Mouse (Mus musculus): ENCODE measurements around the gene Fah.

The Fah gene

DNA sequence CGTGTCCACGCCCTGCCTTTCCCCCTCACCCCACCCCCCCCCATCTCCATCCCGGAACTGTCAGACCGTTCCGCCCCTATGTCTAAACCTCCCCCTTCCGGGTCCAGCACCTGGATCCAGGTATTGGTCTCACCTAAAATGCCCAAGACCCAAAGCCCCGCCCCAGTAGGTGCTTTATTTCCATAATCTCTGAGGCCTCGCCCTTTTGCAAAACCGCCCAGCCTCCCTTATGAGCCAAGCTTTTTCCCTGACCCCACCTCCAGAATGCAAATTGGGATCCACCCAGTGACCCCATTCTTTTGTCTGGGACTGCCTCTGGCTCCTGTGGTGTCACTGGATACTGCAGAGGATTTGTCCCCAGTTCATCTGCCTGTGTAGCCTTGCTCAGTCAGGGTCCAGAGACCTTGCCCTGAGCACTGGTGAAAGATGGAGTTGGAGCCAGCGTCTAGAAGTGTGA, at the start of gene Fah:
Gene Fah (minus strand): TSS at position 430 of the 457 bp plus-strand sequence.
- peak; percentile 35 for DNase-seq (ENCODE audit: low read depth, low spot score)

DNA sequence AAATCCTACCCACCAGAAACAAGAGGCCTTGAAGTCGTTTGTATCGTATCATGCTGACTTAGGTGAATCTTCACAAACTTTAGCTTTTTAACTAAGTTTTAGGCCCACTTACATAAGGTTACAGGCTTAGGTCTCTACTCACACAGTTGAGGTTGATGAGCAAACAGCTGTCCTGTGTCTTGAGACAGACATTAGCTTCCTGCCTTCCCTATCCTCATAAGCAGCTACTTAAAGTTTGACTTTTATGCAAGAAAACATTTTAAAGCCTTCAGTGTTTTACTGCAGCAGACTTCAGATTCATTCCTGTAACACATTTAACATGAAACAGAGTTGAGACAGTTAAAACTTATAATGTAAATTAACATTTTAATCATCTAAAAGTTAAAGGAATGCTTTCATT, 46.2 kb upstream of the Fah start:
- DNase-seq (ENCODE audit: low read depth, low spot score): no peak

DNA sequence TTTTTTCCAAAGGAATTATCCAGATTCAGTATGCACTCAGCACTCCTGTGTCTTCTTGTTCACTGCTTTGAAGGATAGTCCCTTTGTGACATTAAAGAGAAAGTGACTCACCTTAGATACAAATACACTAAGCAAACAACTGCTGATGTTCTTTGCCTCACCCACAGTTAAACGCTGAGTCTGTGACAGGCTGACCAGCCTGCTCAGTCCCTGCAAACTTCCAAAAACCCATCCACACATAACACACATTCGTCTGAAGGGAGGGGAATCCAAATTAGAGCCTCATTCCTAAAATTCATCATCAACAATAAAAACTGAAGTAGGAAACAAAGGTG, 45.4 kb upstream of the Fah start:
- DNase-seq (ENCODE audit: low read depth, low spot score): no peak

DNA sequence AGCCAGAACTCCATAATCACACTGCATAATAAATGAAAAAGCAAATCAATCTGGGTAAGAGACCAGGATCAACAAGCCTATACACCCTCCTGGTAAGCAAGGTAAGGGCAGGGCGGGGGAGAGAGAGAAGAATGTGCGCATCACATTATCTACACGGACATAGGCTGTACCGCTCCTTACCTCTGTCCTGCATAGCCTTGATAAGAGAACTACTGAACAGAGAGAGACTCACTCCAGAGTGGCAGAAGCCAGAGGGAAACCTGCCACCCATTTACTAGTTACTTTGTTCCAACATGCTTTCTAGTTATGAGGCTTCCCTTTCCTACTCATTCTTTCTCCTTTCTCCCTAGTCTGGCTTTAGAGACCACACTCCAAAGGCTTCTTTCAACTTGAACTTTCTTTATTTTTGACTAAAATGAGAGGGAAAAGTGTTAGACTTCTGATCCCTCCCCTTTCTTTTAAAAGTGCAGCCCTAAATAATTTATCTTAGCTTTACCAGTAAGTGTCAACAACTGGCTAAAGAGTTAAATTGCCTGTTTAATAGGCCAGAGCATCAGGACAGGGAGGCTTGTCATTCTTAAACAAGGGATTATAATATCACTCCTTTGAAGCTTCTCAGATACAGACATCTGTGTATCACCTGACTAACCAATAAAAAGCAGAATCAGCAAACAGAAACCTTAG, 44.9 kb upstream of the Fah start:
- no peak for DNase-seq (ENCODE audit: low read depth, low spot score)

DNA sequence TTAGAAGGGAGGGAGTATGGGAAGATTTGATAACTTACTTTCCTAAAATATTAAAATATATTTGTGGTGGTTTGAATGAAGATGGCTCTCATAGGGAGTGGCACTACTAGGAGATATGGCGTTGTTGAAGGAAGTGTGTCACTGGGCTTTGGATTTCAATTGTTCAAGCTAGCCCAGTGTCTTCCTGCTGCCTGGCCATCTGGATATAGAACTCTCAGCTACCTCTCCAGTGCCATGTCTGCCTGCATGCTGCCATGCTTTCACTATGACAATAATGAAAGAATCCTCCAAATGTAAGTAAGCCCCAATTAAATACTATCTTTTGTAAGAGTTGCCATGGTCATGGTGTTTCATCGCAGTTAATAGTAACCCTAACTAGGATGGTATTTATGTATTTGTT, 42.5 kb upstream of the Fah start:
- no peak for DNase-seq (ENCODE audit: low read depth, low spot score)

DNA sequence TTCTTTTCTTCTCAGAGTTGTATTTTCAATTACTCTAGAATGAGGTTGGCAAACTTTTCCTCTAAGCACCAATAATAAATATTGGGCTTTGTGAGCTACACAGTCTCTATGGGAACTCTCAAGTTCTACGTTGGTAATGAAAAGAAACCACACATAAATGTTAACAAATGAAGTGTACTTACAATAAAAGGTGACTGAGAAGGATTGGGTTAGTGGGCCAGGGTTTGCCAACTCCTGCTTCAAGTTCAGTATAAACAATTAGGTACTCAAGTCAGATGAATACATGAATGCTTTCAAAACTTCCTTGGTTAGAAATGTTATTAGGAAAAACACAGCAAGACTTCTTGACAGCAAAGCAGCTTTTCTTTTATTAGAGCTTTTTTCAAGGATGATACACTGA, 39.7 kb upstream of the Fah start:
- DNase-seq (ENCODE audit: low read depth, low spot score): no peak

DNA sequence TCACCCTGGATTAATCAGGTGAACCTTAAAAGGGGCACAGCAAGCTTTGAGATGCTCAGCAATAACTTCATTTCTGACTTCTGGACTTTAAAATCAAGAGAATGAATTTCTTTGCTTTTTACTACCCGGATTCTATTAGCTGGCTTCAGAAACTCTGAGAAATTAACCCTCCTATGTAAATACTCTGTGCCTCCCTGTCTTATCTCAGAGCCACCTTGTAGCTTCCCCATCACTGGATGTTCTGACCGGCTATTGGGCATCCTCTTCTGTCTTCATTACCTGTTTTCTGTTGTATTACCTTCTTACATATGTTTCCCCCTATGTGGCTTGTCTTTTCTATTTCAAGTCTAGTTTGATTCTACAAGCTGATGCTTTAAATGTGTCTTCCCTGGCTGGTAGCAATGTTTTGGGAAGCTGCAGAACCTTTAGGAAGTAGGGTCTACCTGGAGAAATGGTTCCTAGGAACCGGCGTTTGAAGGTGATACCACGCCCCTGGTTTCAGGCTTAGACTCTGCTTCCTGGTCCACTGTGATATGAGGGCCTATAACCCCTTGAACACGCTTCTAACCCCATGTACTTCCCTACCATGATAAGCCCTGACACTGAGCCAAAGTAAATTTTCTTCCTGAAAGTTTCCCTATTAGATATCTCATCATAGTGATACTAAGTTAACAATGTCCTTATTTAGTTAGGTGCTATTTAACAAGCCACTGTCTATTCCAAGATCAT, 36.9 kb upstream of the Fah start:
- DNase-seq (ENCODE audit: low read depth, low spot score): no peak

DNA sequence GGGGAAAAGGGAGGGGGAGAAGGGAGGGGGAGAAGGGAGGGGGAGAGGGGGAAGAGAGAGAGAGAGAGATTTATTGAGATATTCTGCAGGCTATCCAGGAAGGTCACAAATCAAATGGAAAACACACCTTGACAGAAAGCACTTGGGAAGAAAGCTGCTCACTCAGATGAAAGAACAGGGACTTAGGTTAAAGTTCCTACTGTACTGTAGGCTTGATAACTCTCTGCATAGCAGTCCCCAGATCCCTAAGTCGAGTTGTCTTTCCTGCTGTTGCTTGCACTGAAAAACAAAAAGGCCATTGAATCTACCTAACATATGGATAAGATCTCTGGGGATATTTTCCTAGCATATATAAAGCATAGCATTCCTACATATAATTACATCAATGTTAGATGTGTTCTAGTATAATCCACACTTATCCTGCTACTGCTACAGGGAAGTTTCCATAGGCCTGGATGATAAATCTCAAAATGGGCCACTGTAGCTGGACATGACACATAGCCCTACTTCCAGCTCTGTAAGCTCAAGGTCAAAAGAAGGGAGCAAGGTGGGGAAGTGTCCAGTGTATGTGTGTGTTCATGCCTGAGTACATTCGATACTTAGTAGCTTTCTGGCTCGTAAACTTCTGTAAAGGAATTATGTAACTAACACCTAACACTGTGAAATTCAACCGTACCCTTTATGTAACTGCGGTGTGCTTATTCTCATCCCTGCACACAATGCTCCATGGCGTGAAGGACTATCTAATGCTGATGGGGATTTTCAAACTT, 35.8 kb upstream of the Fah start:
- DNase-seq (ENCODE audit: low read depth, low spot score): no peak

DNA sequence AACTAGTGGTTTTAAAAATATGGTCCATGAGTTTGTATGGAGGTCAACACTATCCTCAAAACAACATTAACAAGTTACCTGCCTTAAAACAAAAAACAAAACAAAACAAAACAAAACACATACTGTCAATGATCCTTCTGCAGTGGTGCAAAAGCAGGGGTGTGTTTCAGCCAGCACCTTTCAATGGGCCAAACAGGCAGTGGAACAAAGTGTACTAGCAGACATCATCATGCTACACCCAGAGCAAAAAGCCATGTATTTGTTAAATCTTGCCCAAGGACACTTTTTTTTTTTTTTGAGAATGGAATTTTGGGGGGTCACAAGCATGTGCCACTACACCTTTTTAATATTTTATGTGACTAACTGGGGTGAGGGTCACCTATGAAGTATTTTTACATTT, 30.4 kb upstream of the Fah start:
- DNase-seq (ENCODE audit: low read depth, low spot score): no peak

DNA sequence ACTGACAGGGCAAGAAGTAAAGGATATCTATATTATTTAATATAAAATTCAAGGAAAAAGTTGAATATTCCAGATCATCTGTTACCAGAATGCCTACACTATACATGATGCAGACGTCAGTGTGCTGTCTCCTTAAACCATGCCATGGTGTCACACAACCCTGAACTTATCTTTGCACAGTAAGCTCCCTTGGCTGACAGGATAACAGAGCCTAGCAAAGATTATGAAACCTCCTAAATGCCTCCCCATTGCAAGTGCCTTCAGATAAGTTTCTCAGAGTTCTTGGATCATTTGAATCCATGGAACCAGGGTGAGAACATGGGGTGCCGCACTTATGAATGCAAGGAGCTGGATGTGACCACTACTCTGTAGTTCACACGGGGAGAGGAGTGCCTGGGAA, 25.4 kb upstream of the Fah start:
- no peak for DNase-seq (ENCODE audit: low read depth, low spot score)

DNA sequence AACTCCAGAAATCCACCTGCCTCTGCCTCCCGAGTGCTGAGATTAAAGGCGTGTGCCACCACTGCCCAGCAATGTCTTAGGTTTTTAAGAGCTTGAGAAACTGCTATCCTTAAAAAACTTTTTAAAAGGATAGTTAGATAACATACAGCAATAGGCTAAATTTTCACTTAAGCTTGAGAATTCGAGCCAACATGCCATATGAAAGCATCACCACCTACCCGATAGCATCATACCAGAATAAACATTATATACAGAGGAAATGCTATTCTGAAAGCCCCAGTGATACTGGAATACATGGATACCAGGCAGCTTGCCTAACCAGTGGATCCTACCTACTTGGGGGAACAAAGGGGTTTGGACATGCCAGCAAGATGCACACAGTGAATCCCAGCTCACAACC, 17.2 kb upstream of the Fah start:
- no peak for DNase-seq (ENCODE audit: low read depth, low spot score)

DNA sequence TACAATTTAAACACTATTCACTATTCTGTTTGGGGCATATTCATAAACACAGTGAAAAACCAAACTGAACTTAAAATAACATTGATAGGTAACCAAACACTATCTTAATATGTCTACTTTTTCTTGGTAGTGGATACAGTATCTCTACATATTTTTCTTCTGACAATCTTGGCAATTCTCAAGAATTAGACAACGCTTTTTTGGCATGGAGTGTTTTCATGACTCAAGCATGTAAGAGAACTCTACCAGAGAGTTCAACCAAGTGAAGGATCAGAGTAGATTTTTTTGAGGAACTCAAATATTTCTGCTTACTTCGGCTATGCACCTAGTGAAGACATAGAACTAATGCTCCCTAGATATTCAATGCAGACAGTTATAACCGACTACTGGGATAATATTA, 14.4 kb upstream of the Fah start:
- no peak for DNase-seq (ENCODE audit: low read depth, low spot score)

DNA sequence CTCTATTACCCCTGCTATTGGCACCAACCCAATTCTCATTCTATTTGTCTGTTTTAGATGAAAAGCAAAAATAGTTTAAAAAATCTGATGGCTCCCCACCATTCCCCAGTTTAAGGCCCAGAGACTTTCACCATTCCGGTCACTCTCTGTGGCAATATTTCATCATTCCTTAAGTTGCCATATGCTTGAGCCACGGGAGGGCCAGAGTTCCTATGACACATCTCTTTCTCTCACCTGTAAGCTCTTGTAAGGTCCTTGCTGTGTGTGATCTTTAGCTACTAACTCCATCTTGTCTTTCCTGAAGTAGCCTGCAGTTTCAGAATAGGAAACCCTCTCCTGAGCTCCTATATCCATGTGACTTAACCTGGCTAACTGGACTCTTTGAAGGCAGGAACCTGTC, 12.4 kb upstream of the Fah start:
- DNase-seq (ENCODE audit: low read depth, low spot score): no peak

DNA sequence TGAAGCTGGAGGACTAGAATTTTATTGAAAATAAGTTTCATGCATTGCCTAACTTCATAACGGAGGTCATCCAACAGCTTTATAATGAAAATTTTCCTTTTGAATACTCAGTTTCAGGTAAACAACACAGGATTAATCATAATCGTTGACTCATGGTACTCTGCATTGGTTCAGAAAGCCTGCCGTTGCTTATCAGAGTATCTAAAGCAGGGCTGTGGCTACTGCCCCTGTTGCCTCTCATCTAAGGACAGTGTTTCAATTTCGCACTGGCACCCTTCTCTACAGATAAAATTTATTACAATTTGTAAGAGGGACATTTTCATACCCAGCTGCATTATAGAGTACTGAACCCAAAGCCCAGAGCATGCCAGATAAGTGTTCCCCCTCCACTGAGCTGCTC, 5.9 kb upstream of the Fah start:
- DNase-seq (ENCODE audit: low read depth, low spot score): no peak

DNA sequence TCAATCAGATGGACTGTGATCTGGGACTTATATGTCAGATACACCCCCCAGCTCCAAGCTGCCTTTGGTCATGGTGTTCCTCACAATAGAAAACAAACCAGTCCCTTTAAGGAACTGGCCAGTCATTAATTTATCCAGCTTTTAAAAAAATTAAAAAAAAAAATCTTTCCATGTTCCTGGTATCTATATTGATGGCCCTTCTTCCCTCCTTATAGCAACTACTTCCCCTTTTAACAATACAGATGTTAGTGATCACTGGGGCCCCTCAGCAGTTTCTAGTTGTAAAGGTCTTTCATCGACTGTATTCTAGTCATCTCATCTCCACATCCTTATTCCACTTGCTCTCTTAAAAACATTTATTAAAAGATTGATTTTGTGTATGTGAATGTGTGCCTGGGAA, 5.1 kb upstream of the Fah start:
- no peak for DNase-seq (ENCODE audit: low read depth, low spot score)

DNA sequence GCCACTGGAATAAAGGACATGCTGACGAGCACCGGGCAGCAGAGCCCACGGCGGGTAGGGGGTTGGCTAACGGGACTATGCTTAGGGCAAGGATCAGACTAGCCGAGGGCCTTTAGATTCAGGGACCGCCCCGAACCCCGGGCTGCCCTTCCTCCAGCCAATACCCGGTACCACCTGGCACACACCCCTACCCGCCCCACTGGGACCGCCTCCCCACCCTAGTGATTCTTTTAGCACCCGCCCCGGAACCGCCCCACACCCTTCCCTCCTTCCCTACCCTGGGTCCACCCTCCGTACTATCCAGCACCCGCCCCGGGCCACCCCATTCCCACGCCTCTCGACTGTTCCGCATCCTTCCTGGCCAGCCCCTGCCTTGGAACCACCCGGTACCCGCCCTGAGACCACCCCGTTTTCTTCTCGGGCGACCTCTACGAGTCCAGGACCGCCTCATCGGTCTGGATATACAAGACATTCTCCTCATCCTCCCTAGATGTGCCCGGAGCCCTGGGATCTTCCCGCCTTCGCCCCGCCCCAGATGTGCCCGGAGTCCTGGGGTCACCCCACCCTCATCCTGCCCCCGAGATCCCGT, 724 bp downstream of the Fah start:
- no peak for DNase-seq (ENCODE audit: low read depth, low spot score)

DNA sequence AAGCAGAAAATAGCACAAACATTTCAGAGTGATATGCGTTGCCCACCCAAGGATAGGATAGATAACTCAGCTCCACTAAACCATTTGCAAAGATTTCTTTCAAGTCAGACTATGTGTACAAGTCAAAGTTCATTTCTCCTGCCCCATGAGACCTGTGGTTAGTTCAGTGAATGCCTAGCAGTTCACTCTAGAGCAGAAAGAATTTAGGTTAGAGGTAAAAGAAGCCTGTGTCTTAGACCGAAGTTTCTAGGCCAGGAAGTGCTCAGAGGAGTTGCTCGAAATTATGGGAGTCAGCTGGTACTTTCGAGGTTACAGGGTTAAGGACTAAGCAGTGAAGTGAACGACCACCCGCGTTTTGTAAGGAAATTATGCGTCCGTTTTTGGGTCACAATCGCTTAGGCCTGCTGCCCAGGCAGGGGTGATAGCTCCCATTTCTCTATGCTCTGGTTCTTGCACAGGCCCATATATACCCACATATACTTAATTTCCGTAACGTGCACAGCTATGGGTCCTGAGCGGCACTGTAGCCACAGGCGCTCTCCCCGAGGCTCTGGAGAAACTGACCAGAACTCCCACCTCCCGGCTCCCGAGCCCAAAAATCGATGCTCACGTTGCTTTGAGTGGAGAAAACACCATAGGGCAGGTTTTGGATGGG, 1.4 kb downstream of the Fah start:
- no peak for DNase-seq (ENCODE audit: low read depth, low spot score)

DNA sequence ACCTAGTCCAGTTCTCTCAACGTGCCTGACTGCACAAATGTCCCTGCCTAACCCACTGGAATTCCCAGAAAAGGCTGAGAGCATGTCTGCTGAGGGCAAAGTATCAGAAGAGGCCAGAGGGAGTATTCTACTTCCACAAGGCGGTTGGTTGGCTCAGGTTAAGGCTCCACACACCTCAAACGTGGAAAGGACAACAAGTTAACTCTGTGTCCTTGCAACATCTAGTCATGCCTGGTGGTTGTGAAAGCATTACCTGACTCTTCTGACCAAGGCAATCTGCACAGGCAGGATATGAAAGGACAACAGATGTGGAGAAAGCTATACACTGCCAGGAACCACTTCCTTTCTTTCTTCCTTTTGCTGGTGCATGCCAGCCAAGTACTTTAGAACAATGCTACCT, 2.0 kb downstream of the Fah start:
- DNase-seq (ENCODE audit: low read depth, low spot score): no peak

DNA sequence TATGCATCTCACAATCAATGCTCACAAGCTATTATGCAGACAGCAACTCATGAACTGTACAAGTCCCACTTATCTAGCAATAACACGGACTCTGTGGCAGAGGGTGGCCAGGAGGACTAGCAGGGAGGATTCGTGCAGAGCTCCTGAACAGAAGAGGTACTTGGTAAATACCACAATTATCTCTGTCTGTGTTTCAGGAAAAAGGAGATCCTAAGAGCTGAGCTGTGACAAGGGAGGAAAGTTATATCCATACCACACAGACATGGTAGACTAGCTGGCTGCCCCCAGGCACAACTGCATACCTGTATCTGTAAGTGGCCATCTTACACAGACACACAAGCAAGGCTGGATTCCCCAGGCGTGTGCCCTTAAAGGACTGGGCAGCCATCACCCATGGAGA, 5.2 kb downstream of the Fah start:
- no peak for DNase-seq (ENCODE audit: low read depth, low spot score)

DNA sequence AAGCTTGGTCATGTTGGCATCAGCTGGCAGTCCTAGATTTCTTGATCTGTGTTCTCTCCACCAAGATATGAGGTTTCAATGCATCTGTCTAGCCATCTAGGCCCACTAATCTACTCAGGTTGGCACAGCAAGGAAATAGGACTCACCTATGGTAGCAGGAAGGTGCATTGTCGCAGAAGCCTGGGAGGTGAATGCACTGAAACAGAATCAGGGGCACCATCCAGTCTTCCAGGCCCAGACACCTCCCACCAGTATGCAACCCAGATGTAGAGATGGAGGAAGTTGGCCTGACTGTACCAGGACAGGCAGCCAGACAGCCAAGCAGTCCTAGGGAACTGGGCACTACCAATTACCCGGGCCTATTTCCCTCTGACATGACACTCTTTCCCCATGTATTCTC, 5.9 kb downstream of the Fah start:
- DNase-seq (ENCODE audit: low read depth, low spot score): no peak

DNA sequence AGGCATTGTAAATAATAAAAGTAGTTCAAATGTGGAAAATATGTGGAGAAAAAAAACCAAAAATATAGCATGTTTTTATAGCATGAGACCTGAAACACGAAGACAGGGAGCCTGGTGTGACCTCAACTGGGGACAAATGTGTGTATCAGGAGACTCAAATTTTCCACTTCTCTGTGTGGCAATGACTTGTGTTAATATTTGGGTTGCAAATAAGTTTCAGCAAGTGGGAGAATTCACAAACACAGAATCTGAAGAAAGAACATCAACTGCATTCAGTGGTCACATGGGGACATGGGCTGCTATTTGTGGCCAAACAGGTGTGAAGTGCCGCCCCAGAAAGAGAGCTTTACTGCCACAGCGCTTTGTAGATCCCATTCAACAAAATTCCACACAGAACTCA, 9.9 kb downstream of the Fah start:
- no peak for DNase-seq (ENCODE audit: low read depth, low spot score)

DNA sequence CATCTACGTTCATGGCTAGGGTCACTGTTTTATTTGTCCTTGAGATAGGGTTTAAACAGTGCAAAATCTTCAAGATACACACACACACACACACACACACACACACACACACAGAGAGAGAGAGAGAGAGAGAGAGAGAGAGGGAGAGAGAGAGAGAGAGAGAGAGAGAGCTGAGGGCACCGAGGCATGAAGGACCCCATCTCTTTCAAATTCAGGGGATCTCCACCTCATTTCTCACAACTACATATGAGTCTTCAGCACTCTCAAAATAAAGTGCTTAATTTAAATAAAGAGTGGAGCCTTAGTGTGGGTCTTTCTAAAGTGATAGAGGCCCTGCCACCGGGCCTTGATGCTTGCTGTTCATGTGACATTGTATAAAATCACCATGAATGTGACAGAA, 10.5 kb downstream of the Fah start:
- no peak for DNase-seq (ENCODE audit: low read depth, low spot score)

Data from retina, postnatal 7 days (tissue).